In the genomic region with DNA sequence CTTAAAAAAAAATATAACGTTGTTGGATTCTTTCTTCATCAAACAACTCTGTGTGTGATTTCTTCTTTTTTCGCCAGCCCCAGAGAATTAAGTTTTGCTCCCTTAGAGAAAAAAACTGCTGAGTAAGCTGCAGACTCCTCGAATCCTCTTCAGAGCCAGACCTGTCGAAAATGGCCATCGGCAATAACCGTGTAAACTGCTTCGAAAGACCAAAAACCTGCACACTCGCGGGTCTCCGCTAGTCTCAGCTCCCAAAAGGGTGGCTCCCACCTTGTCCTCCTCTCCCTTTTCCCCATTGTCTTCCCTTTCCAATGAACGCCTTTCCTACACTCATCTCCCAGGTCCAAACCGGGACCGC, we compare ENCODE assay signal across 9 mouse cellular contexts. TPM values are rescaled to one million over a fixed set of nuclear protein-coding genes. Genes with fewer than 3 reads are reported as not detected.
DNase-seq lines count a peak whose midpoint lies in the region; ATAC-seq and TF ChIP-seq lines count a peak whose summit lies in the region.
"Had no signal": no experiment of that assay in that cellular context is flagged by ENCODE, and none has a peak within 500 bp of the region (broad histone marks: within the 10 kb centered on the region; RNA-seq: fewer than 3 reads in every experiment).

No protein-coding gene starts in this region.

- WGBS in heart, embryonic 13.5 days = 3% methylated on average over 13 of the region's 13 CpGs
- 2% methylated on average over 13 of the region's 13 CpGs for WGBS in hindbrain, embryonic 14.5 days
- 3% methylated on average over 13 of the region's 13 CpGs for WGBS in midbrain, embryonic 12.5 days

- no peak overlapping the region for H3K27ac ChIP-seq in heart, embryonic 13.5 days (replicated peaks)
- H3K27ac ChIP-seq in bone marrow macrophage, adult 2 months (ENCODE audit: insufficient read depth, low read depth, low read length) = no peak overlapping the region
- H3K27ac ChIP-seq in hindbrain, embryonic 14.5 days = no peak overlapping the region
- H3K27ac ChIP-seq in midbrain, embryonic 12.5 days (replicated peaks) = no peak overlapping the region

- peak overlapping the region; percentile 70 for H3K4me2 ChIP-seq in heart, embryonic 13.5 days
- H3K4me2 ChIP-seq in hindbrain, embryonic 14.5 days (replicated peaks) = peak overlapping the region; percentile 36
- H3K4me2 ChIP-seq in midbrain, embryonic 12.5 days (replicated peaks) = peak overlapping the region; percentile 49

- H3K4me1 ChIP-seq in heart, embryonic 13.5 days = peaks cover 14% of the 10 kb centered on the region
- 0 out of 2 replicates have a peak, but pooled peaks cover 2% of the 10 kb centered on the region for H3K4me1 ChIP-seq in bone marrow macrophage, adult 2 months (ENCODE audit: control insufficient read depth, insufficient read depth, low read length)
- H3K4me1 ChIP-seq in hindbrain, embryonic 14.5 days (replicated peaks; ENCODE audit: control insufficient read depth, insufficient read depth, low read length) = 0 out of 2 replicates have a peak, but pooled peaks cover 3% of the 10 kb centered on the region
- H3K4me1 ChIP-seq in midbrain, embryonic 12.5 days = peaks cover 12% of the 10 kb centered on the region

- no peaks in the 10 kb centered on the region for H3K9me3 ChIP-seq in heart, embryonic 13.5 days
- H3K9me3 ChIP-seq in hindbrain, embryonic 14.5 days (ENCODE audit: control insufficient read depth, low read length) = no peaks in the 10 kb centered on the region
- H3K9me3 ChIP-seq in midbrain, embryonic 12.5 days = 0 out of 2 replicates have a peak, but pooled peaks cover 6% of the 10 kb centered on the region

- H3K9ac ChIP-seq in heart, embryonic 13.5 days = peak overlapping the region; percentile 61
- H3K9ac ChIP-seq in hindbrain, embryonic 14.5 days = no peak overlapping the region
- H3K9ac ChIP-seq in midbrain, embryonic 12.5 days (replicated peaks) = no peak overlapping the region

- peaks cover 98% of the 10 kb centered on the region for H3K27me3 ChIP-seq in heart, embryonic 13.5 days (replicated peaks)
- H3K27me3 ChIP-seq in hindbrain, embryonic 14.5 days (ENCODE audit: control insufficient read depth, insufficient read depth, low read length) = peaks cover 99% of the 10 kb centered on the region
- H3K27me3 ChIP-seq in midbrain, embryonic 12.5 days = peaks cover 91% of the 10 kb centered on the region

- intact Hi-C loops in heart, postnatal 14 days (cut with DNase I) = no loop called here

- no peak for TF ChIP-seq CTCF in bone marrow macrophage, adult 2 months (IDR thresholded peaks at IDR 0.05; ENCODE audit: low read depth, low read length)

- no peak for TF ChIP-seq POLR2A in bone marrow macrophage, adult 2 months (IDR thresholded peaks at IDR 0.05; ENCODE audit: borderline replicate concordance, low read depth, low read length)

- DNase-seq in heart, postnatal 14 days = no peak
- no peak for DNase-seq in hindbrain, embryonic 14.5 days (ENCODE audit: low spot score)
- no peak for DNase-seq in right cerebral cortex, postnatal 10 days (ENCODE audit: low spot score in 2 of 2)
- DNase-seq in adrenal gland, adult (ENCODE audit: inconsistent age in 2 of 2, low spot score in 1 of 2) = no peak
- DNase-seq in frontal cortex, postnatal 25 days (ENCODE audit: low spot score in 2 of 2) = no peak

- no peaks in the 10 kb centered on the region for H3K36me3 ChIP-seq in heart, embryonic 13.5 days
- H3K36me3 ChIP-seq in hindbrain, embryonic 14.5 days (replicated peaks; ENCODE audit: control insufficient read depth, insufficient read depth) = no peaks in the 10 kb centered on the region
- H3K36me3 ChIP-seq in midbrain, embryonic 12.5 days = no peaks in the 10 kb centered on the region

- no peak for ATAC-seq in heart, embryonic 13.5 days (ENCODE audit: extremely low read depth, insufficient number of reproducible peaks, low FRiP score, low TSS enrichment)
- ATAC-seq in hindbrain, embryonic 14.5 days (ENCODE audit: low FRiP score) = no peak
- ATAC-seq in midbrain, embryonic 12.5 days (ENCODE audit: low FRiP score, low read depth) = no peak

- H3K4me3 ChIP-seq in heart, embryonic 13.5 days = peak overlapping the region; percentile 52
- H3K4me3 ChIP-seq in bone marrow macrophage, adult 2 months (ENCODE audit: insufficient read depth, low read length) = peak overlapping the region; percentile 66
- H3K4me3 ChIP-seq in hindbrain, embryonic 14.5 days (replicated peaks; ENCODE audit: low read length) = peak overlapping the region; percentile 18; the same call in 1 of the 2 replicates
- peak overlapping the region; percentile 38 for H3K4me3 ChIP-seq in midbrain, embryonic 12.5 days

RNA-seq across cellular contexts. Expression of a gene that starts 50.7 kb away (rescaled TPM):
- polyA plus RNA-seq in heart, embryonic 13.5 days (2015; fragmentation: Nextera tagmentation; extraction: Ambion mirVana) = 0.68 and 0.78 TPM in 2 replicates
- not detected for total RNA-seq in heart, postnatal 14 days (2021)
- not detected in 2 replicates for polyA plus RNA-seq in bone marrow macrophage, adult 2 months (2012; ENCODE audit: insufficient read depth, insufficient read length, missing spikeins)
- polyA plus RNA-seq in hindbrain, embryonic 14.5 days (2014; fragmentation: Nextera tagmentation; extraction: Ambion mirVana) = not detected in 2 replicates
- 0.26 TPM in 1 of 2 replicates, not detected in the other for polyA plus RNA-seq in midbrain, embryonic 12.5 days (2016; fragmentation: Nextera tagmentation; extraction: Ambion mirVana)
- total RNA-seq: left cerebral cortex, postnatal 25 days had no signal
